Mouse (Mus musculus): Measurements from ENCODE around the gene Aoc2. TPM values are rescaled to one million over a fixed set of nuclear protein-coding genes. Genes with fewer than 3 reads are reported as not detected.

Gene Aoc2
- polyA plus RNA-seq (2012; rRNA removed): 4.3 and 6.9 TPM in 2 replicates

- DNase-seq (ENCODE audit: low read depth, low spot score): no peak
- WGBS: 83% methylated on average over 5 of the region's 5 CpGs
These were observed at the start of gene Aoc2 for GRCm38 (mm10) chr11:101324763-101325162. TSS of gene Aoc2 (plus strand) at chr11:101325063.

DNA sequence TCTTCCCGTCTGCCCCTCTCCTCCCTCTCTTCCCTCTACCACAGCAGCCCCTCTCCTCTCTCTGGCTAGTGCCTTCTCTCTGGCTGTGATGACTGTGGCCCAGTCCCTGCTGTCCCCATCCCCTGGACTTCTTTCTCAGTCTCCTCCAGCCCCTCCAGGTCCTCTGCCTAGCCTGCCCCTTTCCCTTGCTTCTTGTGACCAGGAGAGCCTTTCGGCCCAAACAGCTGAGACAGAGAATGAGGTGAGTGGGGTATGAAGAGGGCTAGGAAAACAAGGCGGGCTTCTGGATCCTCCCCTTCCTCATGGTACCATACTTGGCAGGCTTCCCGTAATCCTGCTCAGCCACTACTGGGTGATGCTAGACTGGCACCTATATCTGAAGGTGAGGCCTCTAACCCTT lies 49.6 kb upstream of the Aoc2 start:
- 66% methylated on average over 4 of the region's 4 CpGs for WGBS
- no peak for DNase-seq (ENCODE audit: low read depth, low spot score)

GRCm38 (mm10) chr11:101276319-101277070 lies 48.4 kb upstream of the Aoc2 start:
- WGBS: 45% methylated on average over 27 of the region's 27 CpGs
- DNase-seq (ENCODE audit: low read depth, low spot score): no peak

DNA sequence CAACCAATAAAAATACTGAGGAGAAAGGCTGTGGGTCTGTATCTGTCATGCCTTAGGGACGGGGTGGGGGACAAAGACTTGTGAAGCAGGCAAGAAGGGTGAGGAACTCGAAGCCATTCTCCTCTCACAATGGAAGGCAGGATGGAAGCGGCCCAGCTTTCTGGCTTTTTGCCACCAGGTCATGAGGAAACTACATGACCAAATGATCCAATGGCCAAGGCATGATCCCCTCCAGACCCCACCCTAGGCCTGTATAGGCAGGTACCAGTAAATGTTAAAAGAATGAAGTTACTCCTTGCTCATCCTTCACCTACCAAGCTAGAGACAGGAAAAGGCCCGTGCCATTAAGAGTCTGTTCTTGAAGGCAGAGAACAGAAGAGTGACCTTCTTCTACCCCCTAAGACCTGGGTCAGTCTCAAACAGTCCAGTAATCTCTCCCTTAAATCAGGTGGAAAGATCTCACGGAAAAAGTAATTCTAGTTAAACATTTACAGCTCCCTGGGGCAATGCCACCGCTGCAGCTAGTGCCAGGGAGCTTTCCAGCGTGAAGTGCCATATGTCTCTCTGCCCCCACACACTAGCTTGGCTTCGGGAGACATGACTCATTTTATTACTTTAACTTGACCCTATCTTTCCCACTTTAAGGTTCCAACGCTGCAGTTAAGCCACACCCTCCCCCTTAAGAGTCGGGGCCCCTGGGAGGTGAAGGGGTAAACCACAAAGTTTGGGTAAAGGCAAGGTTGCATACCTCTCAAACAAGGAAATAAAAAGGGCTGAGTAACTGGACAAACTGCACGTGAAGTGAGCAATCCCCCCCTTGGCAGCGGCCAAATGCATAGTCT lies 47.3 kb upstream of the Aoc2 start:
- 25% methylated on average over 12 of the region's 12 CpGs for WGBS
- peak; percentile 85 for DNase-seq (ENCODE audit: low read depth, low spot score)

DNA sequence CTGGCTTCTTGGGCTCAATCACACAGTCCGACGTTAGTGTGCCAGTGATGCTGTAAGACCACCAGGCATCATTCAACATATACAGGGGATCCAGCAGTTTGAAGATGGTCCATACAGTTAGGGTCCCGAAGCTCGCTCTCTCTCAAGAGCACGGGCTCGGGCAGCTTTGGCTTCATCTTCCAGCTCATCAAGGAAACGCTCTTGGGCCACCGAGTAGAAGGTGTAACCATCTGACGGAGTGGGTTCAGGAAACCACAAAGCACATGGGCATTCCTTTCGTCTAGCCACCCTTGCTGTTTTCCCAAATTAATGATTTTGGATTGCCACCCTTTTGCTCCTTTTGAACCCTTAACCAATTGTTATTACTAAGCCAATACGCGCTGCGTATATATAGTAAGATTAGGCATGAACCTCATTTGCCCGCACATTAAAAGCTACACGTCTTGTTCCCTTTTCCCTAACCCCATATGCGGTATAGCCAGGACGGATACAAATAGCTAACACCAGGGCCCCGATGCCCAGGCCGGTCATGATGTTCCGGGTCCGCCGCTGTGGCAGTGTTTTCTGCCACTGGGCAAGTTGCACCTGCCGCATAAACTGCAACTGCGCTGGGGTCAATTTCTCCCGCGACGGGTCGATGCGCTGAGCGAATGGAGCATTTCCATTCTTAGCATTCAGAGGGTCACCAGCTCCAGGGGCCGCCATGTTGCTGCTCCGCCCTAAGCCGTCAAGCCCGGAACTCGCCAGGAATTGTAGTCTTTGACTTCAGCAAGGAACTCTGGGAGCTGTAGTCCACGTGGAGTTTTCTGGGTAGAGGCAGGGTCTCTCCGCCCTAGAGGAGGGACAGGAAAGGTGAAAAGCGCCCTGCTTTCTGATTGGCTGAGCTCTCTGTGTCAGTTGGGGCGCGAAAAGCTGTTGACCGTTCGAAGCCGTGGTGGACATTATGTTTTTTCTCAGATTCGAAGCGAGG lies 46.4 kb upstream of the Aoc2 start, which contains the start of the genes Cntd1 and Coa3:
Gene Cntd1 (plus strand): TSS at position 790 of the 970 bp plus-strand sequence.
Gene Coa3 (minus strand): TSS at position 892 of the 970 bp plus-strand sequence.
- DNase-seq (ENCODE audit: low read depth, low spot score): peak; percentile 93
- WGBS: 2% methylated on average over 45 of the region's 45 CpGs

- WGBS: 46% methylated on average over 14 of the region's 14 CpGs
- DNase-seq (ENCODE audit: low read depth, low spot score): no peak
These were observed 45.7 kb upstream of the Aoc2 start for GRCm38 (mm10) chr11:101279193-101279569.

DNA sequence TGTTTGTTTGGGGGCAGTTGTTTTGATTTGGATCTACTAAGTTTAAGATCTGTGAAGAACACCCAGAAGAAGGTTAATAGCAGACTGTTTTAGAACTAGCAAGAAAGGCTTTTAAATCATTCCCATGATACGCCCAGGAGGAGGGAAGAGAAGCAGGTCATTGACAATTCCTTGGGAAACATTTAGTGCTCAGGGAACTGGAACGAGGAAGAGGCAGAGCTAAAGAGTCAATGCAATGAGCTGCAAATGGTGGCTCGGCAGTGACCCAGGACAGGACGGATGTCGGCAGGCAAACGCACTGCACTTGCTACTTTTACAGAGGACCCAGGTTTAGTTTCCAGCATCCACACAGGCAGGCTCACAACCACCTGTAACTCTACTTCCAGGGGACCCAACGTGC lies 44.0 kb upstream of the Aoc2 start:
- DNase-seq (ENCODE audit: low read depth, low spot score): no peak
- 44% methylated on average over 7 of the region's 7 CpGs for WGBS

GRCm38 (mm10) chr11:101282896-101283295 lies 42.0 kb upstream of the Aoc2 start:
- WGBS: 11% methylated on average over 5 of the region's 5 CpGs
- no peak for DNase-seq (ENCODE audit: low read depth, low spot score)

DNA sequence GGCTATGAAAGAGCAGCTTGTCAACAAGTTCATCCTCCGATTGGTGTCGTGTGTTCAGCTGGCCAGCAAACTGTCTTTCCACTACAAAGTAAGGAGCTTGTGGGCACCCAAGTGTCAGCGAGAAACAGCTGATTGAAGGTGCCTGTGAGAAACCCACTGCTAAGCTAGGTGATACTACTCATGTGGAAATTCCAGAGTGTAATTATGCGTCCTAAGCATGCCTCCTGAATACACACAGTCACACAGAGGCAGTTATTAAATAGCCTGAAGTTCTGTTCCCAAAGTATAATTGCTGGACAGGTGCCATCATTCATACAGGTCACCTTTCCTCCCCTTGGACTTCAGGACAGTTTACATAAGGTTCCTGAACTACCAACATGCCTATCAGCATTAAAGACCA lies 41.1 kb upstream of the Aoc2 start:
- 27% methylated on average over 4 of the region's 4 CpGs for WGBS
- DNase-seq (ENCODE audit: low read depth, low spot score): no peak

DNA sequence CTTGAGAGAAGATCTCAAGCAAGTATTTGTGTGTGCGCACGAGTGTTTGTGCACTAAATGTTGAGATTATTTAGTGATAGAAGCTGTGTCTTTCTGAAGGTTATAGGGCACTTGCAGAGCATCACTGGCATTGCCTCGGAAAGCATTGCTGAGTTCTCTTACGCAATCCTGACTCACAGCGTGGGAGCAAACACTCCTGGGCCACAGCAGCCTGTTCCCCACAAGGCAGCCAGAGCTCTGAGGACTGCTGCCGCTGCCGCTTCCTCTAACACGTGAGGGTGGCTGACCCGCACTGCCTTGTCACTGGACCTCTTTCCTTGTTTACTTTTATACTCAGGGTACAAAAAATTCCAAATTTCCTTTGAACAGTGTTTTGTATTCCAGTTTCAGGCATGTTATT lies 37.6 kb upstream of the Aoc2 start:
- 71% methylated on average over 9 of the region's 9 CpGs for WGBS
- DNase-seq (ENCODE audit: low read depth, low spot score): no peak

- DNase-seq (ENCODE audit: low read depth, low spot score): no peak
- 93% methylated on average over 8 of the region's 8 CpGs for WGBS
These were observed 33.6 kb upstream of the Aoc2 start for GRCm38 (mm10) chr11:101291231-101291630.

- DNase-seq (ENCODE audit: low read depth, low spot score): no peak
- WGBS: 92% methylated on average over 8 of the region's 8 CpGs
These were observed 29.7 kb upstream of the Aoc2 start for GRCm38 (mm10) chr11:101295191-101295590.

DNA sequence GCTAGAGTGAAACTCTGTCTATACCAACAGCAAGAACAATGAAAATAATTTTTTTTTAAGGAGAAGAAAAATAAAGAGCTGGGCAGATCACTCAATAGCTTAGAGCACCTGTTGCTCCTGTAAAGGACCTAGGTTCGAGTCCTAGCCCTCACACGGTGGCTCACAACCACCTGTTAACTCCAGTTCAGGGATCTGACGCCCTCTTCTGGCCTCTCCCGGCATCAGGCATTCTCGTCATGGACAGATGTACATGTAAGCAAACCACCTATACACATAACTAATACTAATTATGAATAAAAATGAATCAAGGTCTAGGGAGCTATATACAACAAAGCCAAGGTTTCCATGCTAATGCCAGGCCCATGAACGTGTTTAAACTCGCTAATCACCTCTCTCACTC lies 24.0 kb upstream of the Aoc2 start:
- DNase-seq (ENCODE audit: low read depth, low spot score): no peak
- 55% methylated on average over 7 of the region's 7 CpGs for WGBS

- 5% methylated on average over 26 of the region's 26 CpGs for WGBS
- DNase-seq (ENCODE audit: low read depth, low spot score): no peak
These were observed 23.4 kb upstream of the Aoc2 start for GRCm38 (mm10) chr11:101301299-101302003.

- 5% methylated on average over 39 of the region's 39 CpGs for WGBS
- peak; percentile 88 for DNase-seq (ENCODE audit: low read depth, low spot score)
These were observed 22.7 kb upstream of the Aoc2 start, which contains the start of gene Becn1 for GRCm38 (mm10) chr11:101302004-101302798. TSS of gene Becn1 (minus strand) at chr11:101302286.

DNA sequence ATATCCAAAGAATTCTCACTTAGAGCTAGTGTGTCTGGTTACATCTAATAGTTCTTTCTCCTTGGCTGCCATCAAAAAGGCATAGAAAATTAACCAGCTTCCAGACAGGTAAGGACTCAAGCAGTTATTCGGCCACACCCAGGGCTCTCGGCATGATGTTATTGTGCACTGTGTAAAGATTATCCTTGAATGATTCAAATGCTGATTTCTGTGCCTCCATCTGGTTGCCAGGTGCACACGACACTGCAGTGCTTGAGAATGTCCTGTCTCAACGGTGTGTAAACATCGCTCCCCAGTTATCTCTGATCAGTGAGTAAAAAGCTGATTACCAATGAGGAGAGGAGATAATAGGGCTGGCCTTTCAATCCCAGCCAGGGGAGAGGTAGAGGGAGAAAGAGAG lies 17.1 kb upstream of the Aoc2 start:
- WGBS: 14% methylated on average over 5 of the region's 5 CpGs
- DNase-seq (ENCODE audit: low read depth, low spot score): no peak

- DNase-seq (ENCODE audit: low read depth, low spot score): no peak
- 77% methylated on average over 3 of the region's 3 CpGs for WGBS
These were observed 13.8 kb upstream of the Aoc2 start for GRCm38 (mm10) chr11:101311083-101311482.

- DNase-seq (ENCODE audit: low read depth, low spot score): no peak
- WGBS: 15% methylated on average over 3 of the region's 3 CpGs
These were observed 12.7 kb upstream of the Aoc2 start for GRCm38 (mm10) chr11:101312150-101312549.

All from large intestine, adult 2 months (tissue).